Mouse (Mus musculus) ES-Bruce4 (cell line): ENCODE data around the gene Stum. TPM values are rescaled to one million over a fixed set of nuclear protein-coding genes. Genes with fewer than 3 reads are reported as not detected.

Experiments
- H3K27ac ChIP-seq: 2 replicates; pipeline ENCODE4 v1.5.1; 2012; ENCODE audit warnings: low read length, inconsistent platforms; ENCODE audit not compliant: insufficient read depth
- H3K27me3 ChIP-seq: 2 replicates; pipeline ENCODE4 v1.6.1; 2012; ENCODE audit warnings: mild to moderate bottlenecking, low read length, inconsistent platforms; ENCODE audit not compliant: control insufficient read depth, poor library complexity, insufficient read depth, severe bottlenecking
- H3K36me3 ChIP-seq: 2 replicates; pipeline ENCODE4 v1.6.1; 2012; ENCODE audit warnings: inconsistent platforms, mild to moderate bottlenecking, low read length, moderate library complexity; ENCODE audit not compliant: control insufficient read depth, poor library complexity, insufficient read depth, severe bottlenecking
- H3K4me1 ChIP-seq: one replicate; pipeline ENCODE4 v1.8.1; 2011; ENCODE audit warnings: low read length; ENCODE audit not compliant: control insufficient read depth, insufficient read depth
- H3K4me3 ChIP-seq: 2 replicates; pipeline ENCODE4 v1.5.1; 2011; ENCODE audit warnings: low read depth, mild to moderate bottlenecking, low read length
- H3K9ac ChIP-seq: 2 replicates; pipeline ENCODE4 v1.6.1; 2012; ENCODE audit warnings: low read depth, mild to moderate bottlenecking, inconsistent platforms; ENCODE audit not compliant: poor library complexity, severe bottlenecking
- H3K9me3 ChIP-seq: replicated peaks from 2 replicates; pipeline ENCODE4 v1.6.1; 2012; ENCODE audit warnings: mild to moderate bottlenecking, low read length, inconsistent platforms; ENCODE audit not compliant: control insufficient read depth, poor library complexity, insufficient read depth, severe bottlenecking
- CTCF ChIP-seq: IDR thresholded peaks from one replicate; pipeline ENCODE4 v1.8.1; 2011; ENCODE audit warnings: low read depth, low read length
- EP300 ChIP-seq: IDR thresholded peaks from 2 replicates; pipeline ENCODE4 v1.6.1; 2011; ENCODE audit warnings: low read depth, low read length; ENCODE audit not compliant: insufficient read depth
- POLR2A ChIP-seq: IDR thresholded peaks from one replicate; pipeline ENCODE4 v1.8.1; 2011; ENCODE audit warnings: low read length; ENCODE audit not compliant: insufficient read depth
- polyA plus RNA-seq: library from polyadenylated mRNA; stranded (reverse); fragments of >200 nt; gene quantifications from 2 replicates; pipeline ENCODE4 v1.2.4, GENCODE M21; 2011; ENCODE audit warnings: low read depth; ENCODE audit not compliant: missing spikeins, insufficient read depth, insufficient read length

The Stum gene
- polyA plus RNA-seq, 1 experiment = 0.36 TPM

DNA sequence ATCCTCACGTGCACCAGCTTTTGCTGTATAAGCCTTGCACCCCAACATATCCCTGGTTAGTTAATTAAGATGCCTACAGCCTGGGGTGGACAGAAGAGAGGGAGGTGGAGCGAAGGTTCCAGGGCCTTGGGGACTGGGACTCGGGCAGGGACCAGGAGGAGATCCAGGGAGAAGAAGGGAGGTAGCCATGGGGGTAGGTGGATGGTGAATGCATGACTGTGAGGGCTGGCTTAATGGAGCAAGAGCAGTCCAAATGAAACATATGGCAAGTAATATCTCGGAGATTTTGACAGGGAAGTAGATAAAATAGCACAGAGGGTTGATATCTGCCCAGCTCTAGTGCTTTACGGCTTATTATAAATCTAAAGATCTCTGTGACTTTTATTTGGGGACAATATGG lies 21.6 kb upstream of the Stum start:
- H3K9ac ChIP-seq = no peak overlapping the region
- no peaks in the 10 kb centered on the region for H3K9me3 ChIP-seq
- H3K36me3 ChIP-seq = no peaks in the 10 kb centered on the region
- no peak overlapping the region for H3K4me3 ChIP-seq
- H3K27me3 ChIP-seq = no peaks in the 10 kb centered on the region
- no peak overlapping the region for H3K27ac ChIP-seq
- no peaks in the 10 kb centered on the region for H3K4me1 ChIP-seq
- TF ChIP-seq POLR2A (no peak), EP300 (no peak)

DNA sequence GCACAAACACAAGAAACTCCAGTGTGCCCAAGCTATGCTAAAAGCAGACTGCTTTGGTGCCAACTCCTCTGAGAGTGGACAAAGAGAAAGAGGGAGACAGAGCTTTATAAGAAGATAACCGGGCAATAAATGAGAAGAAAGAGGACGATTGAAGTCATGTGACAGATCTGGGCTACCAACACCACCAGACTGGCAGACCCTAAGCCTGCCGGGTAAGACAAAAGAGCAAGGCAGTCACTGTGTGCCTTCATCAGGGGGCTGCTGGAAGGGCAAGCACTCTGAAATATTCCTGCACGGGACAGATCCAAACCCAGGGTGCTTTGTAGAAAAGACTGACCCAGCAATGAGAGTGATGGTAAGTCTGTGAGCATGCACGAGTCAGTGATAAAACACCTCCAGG lies 20.2 kb upstream of the Stum start:
- Histone ChIP-seq H3K4me1 (no peaks in the 10 kb centered on the region), H3K36me3 (no peaks in the 10 kb centered on the region), H3K4me3 (no peak overlapping the region), H3K27me3 (no peaks in the 10 kb centered on the region), H3K9me3 (no peaks in the 10 kb centered on the region), H3K9ac (no peak overlapping the region), H3K27ac (no peak overlapping the region)
- TF ChIP-seq CTCF (no peak), POLR2A (no peak), EP300 (no peak)

DNA sequence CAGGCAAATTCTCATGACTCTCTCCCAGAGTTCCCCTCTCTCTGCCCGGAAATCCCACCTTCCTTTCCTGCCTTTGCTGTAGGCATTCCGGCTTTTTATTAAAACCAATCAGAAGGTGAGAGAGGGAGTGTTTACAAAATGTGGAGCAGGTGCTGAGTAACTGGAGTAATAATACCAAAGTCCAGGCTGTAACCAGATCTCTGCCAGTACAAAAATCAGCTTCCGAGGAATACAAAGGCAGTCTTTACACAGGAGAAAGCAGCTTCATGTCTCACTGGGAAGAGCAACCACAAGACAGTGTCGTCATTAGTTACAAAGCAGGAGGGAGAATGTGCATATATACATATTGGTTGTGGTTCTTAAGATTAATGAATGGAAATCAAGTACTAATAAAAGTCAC lies 19.3 kb upstream of the Stum start:
- H3K4me1 ChIP-seq = no peaks in the 10 kb centered on the region
- no peak overlapping the region for H3K4me3 ChIP-seq
- H3K27ac ChIP-seq = no peak overlapping the region
- H3K9ac ChIP-seq = no peak overlapping the region
- TF ChIP-seq EP300 (no peak), CTCF (no peak), POLR2A (no peak)
- H3K36me3 ChIP-seq = no peaks in the 10 kb centered on the region
- H3K27me3 ChIP-seq = no peaks in the 10 kb centered on the region
- H3K9me3 ChIP-seq = no peaks in the 10 kb centered on the region

DNA sequence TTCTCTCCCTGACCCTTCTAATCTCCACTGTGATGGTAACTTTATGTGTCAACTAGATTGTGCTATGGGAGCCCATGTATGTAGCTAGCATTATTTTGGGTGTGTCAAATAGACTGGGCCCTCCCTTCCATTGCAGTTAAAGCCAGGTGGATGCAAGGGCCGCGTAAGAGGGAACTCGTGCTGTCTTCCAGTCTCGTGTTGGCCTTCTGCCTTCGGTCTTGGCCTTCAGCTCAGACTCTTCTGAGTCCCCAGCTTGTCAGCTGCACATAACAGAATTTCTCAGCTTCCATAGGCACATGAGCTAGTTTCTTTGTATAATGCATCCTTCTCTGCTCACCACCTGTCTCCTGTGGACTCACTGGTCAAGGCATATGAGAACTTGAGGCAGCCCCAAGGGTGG lies 17.3 kb upstream of the Stum start:
- TF ChIP-seq CTCF (no peak), EP300 (no peak), POLR2A (no peak)
- Histone ChIP-seq H3K27me3 (no peaks in the 10 kb centered on the region), H3K9ac (no peak overlapping the region)

DNA sequence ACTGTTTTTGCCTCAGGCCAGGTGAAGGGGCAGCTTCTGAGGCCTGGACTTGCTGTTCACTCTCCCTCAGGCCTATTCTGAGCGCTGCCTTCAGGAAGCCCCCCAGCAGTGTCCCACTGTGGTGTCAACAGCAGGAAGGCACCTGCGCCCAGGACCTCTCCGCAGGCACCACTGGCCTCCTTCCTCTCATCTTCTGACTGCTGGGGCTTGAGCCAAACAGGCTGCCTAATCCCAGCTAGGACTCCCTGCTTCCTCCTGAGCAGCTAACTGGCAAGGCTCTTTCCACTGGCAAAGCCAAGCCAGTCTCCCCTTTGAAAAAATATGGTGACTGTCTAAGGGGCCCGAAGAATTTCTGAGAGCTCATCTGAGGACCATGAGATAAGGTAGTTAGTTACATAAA lies 16.9 kb upstream of the Stum start:
- H3K27ac ChIP-seq = no peak overlapping the region
- H3K9me3 ChIP-seq = no peaks in the 10 kb centered on the region
- H3K4me3 ChIP-seq = no peak overlapping the region
- peaks cover 2% of the 10 kb centered on the region for H3K4me1 ChIP-seq
- TF ChIP-seq CTCF = no peak
- no peak for TF ChIP-seq EP300
- TF ChIP-seq POLR2A = no peak
- no peak overlapping the region for H3K9ac ChIP-seq
- no peaks in the 10 kb centered on the region for H3K36me3 ChIP-seq
- no peaks in the 10 kb centered on the region for H3K27me3 ChIP-seq

More for the DNA sequence above, 17.3 kb upstream of the Stum start:
- Histone ChIP-seq H3K4me3 (no peak overlapping the region), H3K27ac (no peak overlapping the region), H3K4me1 (peaks cover 2% of the 10 kb centered on the region), H3K36me3 (no peaks in the 10 kb centered on the region), H3K9me3 (no peaks in the 10 kb centered on the region)

DNA sequence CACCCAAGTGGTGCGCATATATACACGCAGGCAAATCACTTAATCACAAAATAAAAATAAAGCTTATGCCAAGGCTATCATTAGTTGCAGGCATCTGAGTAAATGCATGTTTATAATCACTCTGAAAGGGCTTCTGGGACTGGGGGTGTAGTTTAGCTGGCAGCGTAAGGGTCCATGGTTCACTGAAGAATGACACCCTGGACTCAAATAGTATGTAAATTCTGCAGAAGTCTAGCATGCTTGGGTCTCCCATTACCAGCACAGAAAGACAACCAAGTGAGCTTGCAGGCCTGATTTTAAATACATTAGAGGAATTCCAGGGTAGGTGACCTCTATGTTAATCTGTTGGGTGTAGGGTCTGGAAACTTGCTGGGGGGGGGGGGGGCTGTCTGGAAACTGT lies 16.5 kb upstream of the Stum start:
- no peaks in the 10 kb centered on the region for H3K9me3 ChIP-seq
- TF ChIP-seq CTCF (no peak), EP300 (no peak), POLR2A (no peak)
- H3K4me1 ChIP-seq = peaks cover 3% of the 10 kb centered on the region
- no peaks in the 10 kb centered on the region for H3K36me3 ChIP-seq
- no peaks in the 10 kb centered on the region for H3K27me3 ChIP-seq
- no peak overlapping the region for H3K4me3 ChIP-seq
- H3K9ac ChIP-seq = no peak overlapping the region
- H3K27ac ChIP-seq = no peak overlapping the region

DNA sequence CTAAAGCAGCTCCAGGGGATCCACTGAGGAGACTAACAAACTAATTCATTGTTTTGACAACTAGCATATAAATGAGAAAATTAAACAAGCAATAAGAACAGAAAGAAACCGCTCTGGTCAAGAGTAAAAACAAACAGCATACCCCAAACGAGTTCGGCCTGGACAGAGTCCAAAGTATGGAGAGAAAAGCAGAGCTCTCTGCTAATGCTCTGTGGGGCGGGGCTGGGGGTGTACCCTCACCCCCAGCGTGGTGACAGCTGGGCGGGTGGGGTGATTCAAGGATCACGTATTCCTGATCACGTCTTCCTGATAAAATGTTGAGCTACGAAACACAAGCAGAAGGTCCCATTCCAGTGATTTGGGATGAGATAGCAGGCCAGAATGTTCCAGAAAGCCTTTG lies 9.5 kb upstream of the Stum start:
- peaks cover 4% of the 10 kb centered on the region for H3K4me1 ChIP-seq
- TF ChIP-seq EP300 = no peak
- no peak for TF ChIP-seq CTCF
- no peak for TF ChIP-seq POLR2A

More for the DNA sequence above, 9.5 kb upstream of the Stum start:
- no peaks in the 10 kb centered on the region for H3K27me3 ChIP-seq
- no peak overlapping the region for H3K27ac ChIP-seq
- no peaks in the 10 kb centered on the region for H3K9me3 ChIP-seq
- H3K4me3 ChIP-seq = no peak overlapping the region
- H3K9ac ChIP-seq = no peak overlapping the region
- no peaks in the 10 kb centered on the region for H3K36me3 ChIP-seq
